Mouse (Mus musculus) stomach, embryonic 16.5 days (tissue): ENCODE measurements around the gene Ankrd23. TPM values are rescaled to one million over a fixed set of nuclear protein-coding genes. Genes with fewer than 3 reads are reported as not detected.

Source experiments
- ATAC-seq: fragments of 200-750 bp; cut with Nextera tagmentation; 2 replicates; pipeline ENCODE4 v1.8.0; 2017; ENCODE audit warnings: moderate number of reproducible peaks, moderate TSS enrichment; ENCODE audit not compliant: insufficient read depth, low FRiP score
- H3K27ac ChIP-seq: fragments of 300-500 bp; sonication (generic); 2 replicates; pipeline ENCODE4 v1.5.1; 2014; ENCODE audit warnings: low read length
- H3K27me3 ChIP-seq: fragments of 300-500 bp; sonication (generic); 2 replicates; pipeline ENCODE4 v1.6.1; 2014; ENCODE audit warnings: low read length, control low read depth, mixed read lengths; ENCODE audit not compliant: control insufficient read depth, insufficient read depth
- H3K36me3 ChIP-seq: fragments of 300-500 bp; sonication (generic); 2 replicates; pipeline ENCODE4 v1.6.1; 2014; ENCODE audit warnings: low read length; ENCODE audit not compliant: control insufficient read depth, insufficient read depth
- H3K4me1 ChIP-seq: fragments of 300-500 bp; sonication (generic); 2 replicates; pipeline ENCODE4 v1.6.1; 2014; ENCODE audit warnings: low read length, control low read depth, mixed read lengths; ENCODE audit not compliant: control insufficient read depth, insufficient read depth
- H3K4me2 ChIP-seq: fragments of 300-500 bp; sonication (generic); 2 replicates; pipeline ENCODE4 v1.6.1; 2014; ENCODE audit warnings: low read depth, low read length, mixed read lengths
- H3K4me3 ChIP-seq: fragments of 300-500 bp; sonication (generic); replicated peaks from 2 replicates; pipeline ENCODE4 v1.5.1; 2014; ENCODE audit warnings: mild to moderate bottlenecking, low read length
- H3K9ac ChIP-seq: fragments of 300-500 bp; sonication (generic); 2 replicates; pipeline ENCODE4 v1.6.1; 2014; ENCODE audit warnings: low read length
- H3K9me3 ChIP-seq: fragments of 300-500 bp; sonication (generic); replicated peaks from 2 replicates; pipeline ENCODE4 v1.6.1; 2016; ENCODE audit warnings: low read length, control low read depth; ENCODE audit not compliant: control insufficient read depth
- WGBS: fragments of 180-500 bp; shearing (Covaris S2); extraction: QIAGEN DNeasy Blood & Tissue Kit; methylation state at CpG from one replicate; pipeline ENCODE4 v1.1.7; 2014; 5-methylcytosine and 5-hydroxymethylcytosine counted together
- polyA plus RNA-seq: library from polyadenylated mRNA; unstranded; fragments of >200 nt; fragmentation: Nextera tagmentation; extraction: Ambion mirVana; gene quantifications from 2 replicates; pipeline ENCODE4 v1.2.1, GENCODE M21; 2015

Ankrd23 gene
- polyA plus RNA-seq, 1 experiment from 2014 or later: 21.7 TPM

- Histone ChIP-seq H3K4me2 (no peak overlapping the region), H3K9ac (no peak overlapping the region), H3K36me3 (no peaks in the 10 kb centered on the region), H3K4me3 (no peak overlapping the region), H3K9me3 (no peaks in the 10 kb centered on the region), H3K4me1 (peaks cover 52% of the 10 kb centered on the region), H3K27ac (0 out of 2 replicates have a peak overlapping the region, but pooled peaks have one; percentile 13), H3K27me3 (no peaks in the 10 kb centered on the region)
- WGBS: 52% methylated on average over 6 of the region's 6 CpGs
- ATAC-seq: no peak
Measured at GRCm38 (mm10) chr1:36575347-36575746, 38.7 kb upstream of the Ankrd23 start.

GRCm38 (mm10) chr1:36574196-36574955 lies 37.7 kb upstream of the Ankrd23 start:
- peak; percentile 38; the same call in 1 of the 2 replicates for ATAC-seq
- Histone ChIP-seq H3K9ac (peak overlapping the region; percentile 44), H3K4me2 (no peak overlapping the region), H3K9me3 (no peaks in the 10 kb centered on the region), H3K4me3 (no peak overlapping the region), H3K36me3 (no peaks in the 10 kb centered on the region), H3K4me1 (peaks cover 52% of the 10 kb centered on the region), H3K27ac (peak overlapping the region; percentile 92), H3K27me3 (no peaks in the 10 kb centered on the region)
- 61% methylated on average over 5 of the region's 5 CpGs for whole genome bisulfite sequencing

- H3K27ac ChIP-seq: peak overlapping the region; percentile 92
- no peak overlapping the region for H3K4me3 ChIP-seq
- H3K9ac ChIP-seq: peak overlapping the region; percentile 44
Measured at GRCm38 (mm10) chr1:36573524-36573923, 36.8 kb upstream of the Ankrd23 start.

GRCm38 (mm10) chr1:36572709-36573108 lies 36.0 kb upstream of the Ankrd23 start:
- H3K36me3 ChIP-seq: no peaks in the 10 kb centered on the region
- H3K9me3 ChIP-seq: no peaks in the 10 kb centered on the region
- no peak overlapping the region for H3K4me3 ChIP-seq
- H3K27me3 ChIP-seq: no peaks in the 10 kb centered on the region
- no peak overlapping the region for H3K9ac ChIP-seq
- no peak for ATAC-seq
- H3K4me2 ChIP-seq: no peak overlapping the region
- peak overlapping the region; percentile 92 for H3K27ac ChIP-seq
- 85% methylated on average over 1 of the region's 1 CpGs for WGBS
- peaks cover 59% of the 10 kb centered on the region for H3K4me1 ChIP-seq

More at GRCm38 (mm10) chr1:36573524-36573923, 36.8 kb upstream of the Ankrd23 start:
- Histone ChIP-seq H3K4me2 (no peak overlapping the region), H3K36me3 (no peaks in the 10 kb centered on the region), H3K9me3 (no peaks in the 10 kb centered on the region), H3K27me3 (no peaks in the 10 kb centered on the region), H3K4me1 (peaks cover 57% of the 10 kb centered on the region)
- WGBS: 53% methylated on average over 8 of the region's 8 CpGs
- ATAC-seq: no peak

GRCm38 (mm10) chr1:36572140-36572700 lies 35.5 kb upstream of the Ankrd23 start:
- no peaks in the 10 kb centered on the region for H3K36me3 ChIP-seq
- WGBS: 56% methylated on average over 2 of the region's 2 CpGs
- no peak for ATAC-seq
- 0 out of 2 replicates have a peak overlapping the region, but pooled peaks have one; percentile 1 for H3K9ac ChIP-seq
- no peak overlapping the region for H3K4me3 ChIP-seq
- H3K4me1 ChIP-seq: peaks cover 59% of the 10 kb centered on the region
- H3K27ac ChIP-seq: peak overlapping the region; percentile 92; the same call in 1 of the 2 replicates
- H3K9me3 ChIP-seq: no peaks in the 10 kb centered on the region
- H3K4me2 ChIP-seq: no peak overlapping the region
- H3K27me3 ChIP-seq: no peaks in the 10 kb centered on the region

- 0 out of 2 replicates have a peak overlapping the region, but pooled peaks have one; percentile 1 for H3K9ac ChIP-seq
- no peak overlapping the region for H3K4me3 ChIP-seq
- H3K36me3 ChIP-seq: no peaks in the 10 kb centered on the region
- H3K4me2 ChIP-seq: no peak overlapping the region
- 43% methylated on average over 6 of the region's 6 CpGs for WGBS
- H3K4me1 ChIP-seq: peaks cover 57% of the 10 kb centered on the region
- H3K27ac ChIP-seq: no peak overlapping the region; the same call in 1 of the 2 replicates
- no peaks in the 10 kb centered on the region for H3K9me3 ChIP-seq
- ATAC-seq: no peak
- no peaks in the 10 kb centered on the region for H3K27me3 ChIP-seq
Measured at GRCm38 (mm10) chr1:36571627-36572026, 34.9 kb upstream of the Ankrd23 start.

- 84% methylated on average over 5 of the region's 5 CpGs for WGBS
- Histone ChIP-seq H3K27me3 (no peaks in the 10 kb centered on the region), H3K9me3 (no peaks in the 10 kb centered on the region), H3K4me3 (no peak overlapping the region), H3K4me2 (no peak overlapping the region), H3K9ac (peak overlapping the region; percentile 27; the same call in 1 of the 2 replicates), H3K4me1 (peaks cover 46% of the 10 kb centered on the region), H3K36me3 (no peaks in the 10 kb centered on the region), H3K27ac (peak overlapping the region; percentile 70; the same call in 1 of the 2 replicates)
- ATAC-seq: no peak
Measured at GRCm38 (mm10) chr1:36570320-36570719, 33.6 kb upstream of the Ankrd23 start.

GRCm38 (mm10) chr1:36569694-36570276 lies 33.1 kb upstream of the Ankrd23 start:
- Histone ChIP-seq H3K27me3 (no peaks in the 10 kb centered on the region), H3K4me2 (no peak overlapping the region), H3K9ac (peak overlapping the region; percentile 27; the same call in 1 of the 2 replicates), H3K4me1 (peaks cover 43% of the 10 kb centered on the region), H3K9me3 (no peaks in the 10 kb centered on the region), H3K27ac (peak overlapping the region; percentile 70), H3K4me3 (no peak overlapping the region), H3K36me3 (no peaks in the 10 kb centered on the region)
- 41% methylated on average over 7 of the region's 7 CpGs for WGBS
- ATAC-seq: no peak

GRCm38 (mm10) chr1:36568776-36569175 lies 32.1 kb upstream of the Ankrd23 start:
- Histone ChIP-seq H3K4me2 (no peak overlapping the region), H3K4me3 (no peak overlapping the region), H3K27me3 (no peaks in the 10 kb centered on the region), H3K4me1 (peaks cover 37% of the 10 kb centered on the region), H3K9me3 (no peaks in the 10 kb centered on the region), H3K9ac (no peak overlapping the region; the same call in 1 of the 2 replicates), H3K36me3 (no peaks in the 10 kb centered on the region), H3K27ac (peak overlapping the region; percentile 70)
- peak; percentile 31; the same call in 1 of the 2 replicates for ATAC-seq
- WGBS: 54% methylated on average over 4 of the region's 4 CpGs
